Mouse (Mus musculus) heart, postnatal 36 days (tissue): ENCODE data around the gene Lgals3bp. TPM values are rescaled to one million over a fixed set of nuclear protein-coding genes. Genes with fewer than 3 reads are reported as not detected.
"Not testable (repeated sequence)": the region's sequence is repeated elsewhere in the genome, so short reads cannot be mapped to it uniquely, and the experiment has no call there.

ENCODE experiments used
- DNase-seq, 2 experiments: peaks; one replicate each; pipeline ENCODE4 v3.0.0; 2021 to 2022
- intact Hi-C: fragments of 180-260 bp; cut with DNase I; formaldehyde crosslinking; loops from one replicate; pipeline ENCODE4 v1.15.1; 2025
- total RNA-seq, 2 experiments: library from RNA; stranded (reverse); gene quantifications; 2 replicates each; pipeline ENCODE4 v1.2.3; 2021

The Lgals3bp gene
- total RNA-seq, 2 experiments from 2014 or later: 26.2 to 48.2 TPM

DNA sequence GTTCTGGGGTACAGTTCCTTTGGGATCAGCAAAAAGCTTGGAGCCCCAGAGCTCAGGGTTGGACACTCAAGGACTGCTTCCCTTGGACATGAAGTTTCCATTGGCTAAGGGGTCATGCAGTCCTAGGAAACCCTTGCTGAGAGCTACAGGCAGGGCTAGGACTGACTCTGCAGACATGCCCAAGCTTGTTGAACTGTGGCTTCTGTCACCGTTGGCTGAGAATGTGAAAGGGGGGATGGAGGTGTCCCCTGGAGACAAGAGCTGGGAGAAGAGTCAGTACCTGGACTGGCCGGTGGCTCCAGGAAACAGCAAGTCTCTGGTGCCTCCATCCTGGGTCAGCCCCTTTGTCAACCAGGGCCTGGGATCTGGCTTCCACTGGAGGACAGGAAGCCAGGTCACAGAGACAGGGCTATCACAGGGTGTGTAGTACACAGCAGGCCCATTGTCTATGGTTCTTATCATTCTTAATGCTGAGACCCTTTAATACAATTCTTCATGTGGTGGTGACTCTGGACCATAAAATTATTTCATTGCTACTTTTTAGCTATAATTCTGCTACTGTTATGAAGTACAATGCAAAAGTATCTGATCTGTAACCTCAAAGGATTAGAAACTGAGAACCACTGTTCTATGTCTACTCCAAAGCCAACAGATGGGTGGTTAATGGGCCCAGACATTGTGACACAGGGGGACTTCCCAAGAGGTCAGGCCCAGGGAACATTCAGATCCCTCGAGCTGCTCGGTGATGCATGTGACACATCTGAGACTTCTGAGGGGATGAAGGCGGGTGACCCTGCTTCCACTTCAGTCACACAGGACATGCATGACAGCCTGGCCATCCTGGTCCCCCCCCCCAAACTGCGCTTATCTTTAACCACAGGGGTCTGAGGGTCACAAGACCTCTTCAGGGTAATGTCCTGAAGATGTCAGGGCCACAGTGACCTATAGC is 2.3 kb upstream of the Lgals3bp start:
- DNase-seq: no peak
- intact Hi-C loops: no loop called here

DNA sequence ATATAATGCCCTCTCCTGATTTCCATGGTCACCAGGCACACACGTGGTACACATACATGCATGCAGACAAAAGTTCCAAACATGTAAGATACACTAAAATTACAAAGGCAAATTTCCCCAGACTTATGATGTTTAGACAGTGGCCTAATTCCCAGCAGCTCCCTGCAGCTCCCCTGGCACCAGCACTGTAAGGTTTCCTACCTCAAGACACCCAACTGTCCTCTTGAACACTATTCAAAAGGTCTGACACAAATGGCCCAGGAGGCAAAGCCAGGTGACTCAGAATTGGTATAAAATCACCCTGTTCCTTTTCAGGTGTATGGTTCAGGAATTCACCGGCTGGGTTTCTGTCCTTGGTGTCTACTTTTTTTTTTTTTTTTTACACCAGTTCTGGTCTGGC is 1.3 kb upstream of the Lgals3bp start:
- intact Hi-C loops: no loop called here
- no peak for DNase-seq

DNA sequence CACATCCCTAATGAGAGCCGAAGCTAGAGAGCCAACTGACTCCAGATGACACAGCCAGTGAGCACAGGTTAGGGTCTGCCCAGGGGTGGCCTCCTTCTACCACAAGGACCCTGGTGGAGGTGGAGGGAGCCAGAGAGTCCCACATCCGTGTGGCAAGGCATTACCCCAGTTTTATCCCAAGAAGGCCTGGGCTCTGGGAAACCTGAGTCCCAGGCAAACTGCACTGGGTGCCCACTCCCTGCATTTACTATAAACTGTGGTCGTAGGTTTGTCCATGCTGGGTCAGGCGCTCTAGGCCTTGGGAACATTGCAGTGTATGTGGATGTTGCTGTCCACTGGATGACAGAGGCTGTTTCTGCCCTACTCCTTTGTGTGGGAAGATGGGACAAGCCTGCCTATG is 697 bp downstream of the Lgals3bp start:
- intact Hi-C loops: no loop called here
- no peak for DNase-seq

DNA sequence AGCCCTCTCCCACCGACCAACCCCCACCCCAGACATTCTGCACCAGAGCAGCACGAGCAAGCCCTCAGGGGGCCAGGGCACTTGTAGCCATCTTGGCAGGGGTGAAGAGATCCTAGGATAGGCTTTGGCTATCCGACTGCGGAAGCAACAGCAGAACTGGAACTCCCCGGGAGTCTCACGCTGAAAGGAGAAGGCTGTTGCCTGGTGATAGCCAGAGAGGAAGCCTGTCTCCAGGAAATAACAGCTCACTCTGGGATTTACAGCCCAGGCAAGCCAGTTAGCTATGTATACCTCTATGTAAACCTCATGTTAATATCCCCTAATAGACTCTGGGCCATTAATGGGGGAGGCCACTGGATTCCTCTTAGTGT is 1.3 kb downstream of the Lgals3bp start:
- DNase-seq: peak; percentile 43 to 45
- intact Hi-C loops: no loop called here

DNA sequence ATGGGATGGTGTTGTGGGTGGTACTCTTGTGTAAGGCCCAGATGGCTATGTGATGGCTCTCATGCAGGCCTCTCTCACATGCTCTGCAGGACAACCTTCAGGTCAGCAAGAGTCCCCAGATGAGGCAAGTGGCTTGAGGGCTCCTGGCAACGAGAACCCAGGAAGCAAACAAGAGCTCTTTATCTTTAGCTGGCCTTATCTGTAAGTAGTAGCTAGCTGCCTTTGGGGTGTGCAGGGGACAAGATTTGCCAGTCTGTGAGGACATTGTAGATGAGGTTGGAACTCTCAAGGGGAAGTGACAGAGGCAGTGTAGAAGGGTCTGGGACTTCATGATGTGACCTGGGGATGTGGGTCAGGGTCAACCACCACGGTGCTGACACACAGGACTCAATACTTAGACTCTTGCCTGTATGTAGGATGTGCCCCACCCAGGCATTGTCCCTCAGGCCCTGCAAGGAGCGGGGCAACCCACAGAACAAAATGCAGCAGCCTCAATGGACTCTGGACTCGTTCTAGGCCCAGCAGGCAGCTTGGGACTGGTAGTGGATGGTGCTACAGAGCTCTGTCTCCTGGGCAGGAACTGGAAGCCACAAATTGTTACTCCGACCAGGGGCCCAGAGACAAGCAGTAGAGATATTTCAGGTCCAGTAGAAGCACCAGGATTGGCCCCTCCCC is 1.9 kb downstream of the Lgals3bp start:
- no peak for DNase-seq
- intact Hi-C loops: no loop called here

DNA sequence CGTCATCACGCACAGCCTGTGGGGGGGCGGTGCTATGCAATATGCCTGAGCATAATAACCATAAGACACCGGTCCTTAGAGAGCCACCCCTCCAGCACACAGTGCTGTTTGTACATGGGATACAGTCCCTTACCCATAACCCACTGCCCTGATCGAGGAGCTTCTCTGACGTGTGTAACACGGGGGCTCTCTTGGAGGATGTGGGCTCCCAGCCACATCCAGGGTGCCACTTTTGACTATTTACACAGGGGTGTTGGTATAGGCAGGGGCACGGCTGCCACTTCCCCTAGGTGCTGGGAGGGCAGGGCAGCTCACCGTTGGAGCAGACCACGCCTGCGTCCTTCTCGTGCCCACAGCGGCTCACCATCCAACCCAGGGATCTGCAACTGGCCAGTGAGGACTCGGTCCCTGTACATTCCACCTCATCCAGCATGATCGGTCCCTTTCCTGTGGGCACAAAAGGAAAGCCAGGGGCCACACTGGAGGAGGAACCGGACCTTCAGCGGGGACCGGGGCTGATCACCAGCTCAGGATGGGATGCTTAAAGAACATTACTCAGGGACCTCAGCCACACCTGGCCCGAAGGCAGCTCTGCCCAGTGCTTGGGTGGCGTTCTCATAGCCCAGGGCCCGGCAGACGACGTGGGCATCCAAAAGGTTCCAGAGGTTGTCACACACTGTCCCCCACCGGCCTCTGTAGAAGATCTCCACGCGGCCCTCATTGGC is 3.9 kb downstream of the Lgals3bp start:
- DNase-seq: no peak
- intact Hi-C loops: no loop called here

DNA sequence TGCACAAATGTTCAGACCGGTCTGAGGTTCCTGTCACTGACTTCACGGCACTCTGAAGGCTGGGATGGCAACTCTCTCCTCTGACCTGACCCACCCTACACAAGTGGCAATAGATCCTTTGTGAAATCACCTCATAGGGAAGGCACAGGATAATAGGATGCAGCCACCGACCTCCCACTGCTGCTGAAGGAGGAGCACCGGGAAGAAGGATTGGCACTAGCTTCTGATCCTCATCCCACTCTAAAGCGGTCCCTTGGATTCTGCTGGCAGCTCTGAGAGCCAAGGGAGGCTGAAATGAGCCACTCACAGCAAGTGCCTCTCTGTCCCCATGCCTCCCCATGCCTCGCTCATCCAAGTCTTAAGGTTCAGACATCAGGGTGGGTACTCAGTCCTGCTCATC is 7.4 kb downstream of the Lgals3bp start:
- DNase-seq: no peak
- intact Hi-C loops: no loop called here

DNA sequence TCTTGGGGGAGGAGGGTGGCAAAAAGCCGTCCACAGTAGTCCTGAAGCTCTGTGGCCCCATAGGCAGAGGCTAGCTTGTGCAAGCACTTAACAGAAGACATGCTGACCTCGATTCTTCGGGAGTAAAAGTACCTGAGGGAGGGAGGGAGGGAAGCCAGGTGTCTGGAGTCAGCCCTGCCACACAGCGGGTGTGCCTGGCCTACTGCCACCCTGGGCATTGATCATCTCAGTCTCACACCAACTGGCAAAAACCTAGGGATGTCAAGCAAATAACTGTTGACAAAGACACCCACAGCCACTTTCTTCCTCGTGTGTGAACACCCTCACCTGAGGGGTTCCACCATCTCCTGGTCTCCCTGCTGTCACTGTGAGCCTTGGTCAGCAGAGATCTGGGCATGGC is 7.9 kb downstream of the Lgals3bp start:
- intact Hi-C loops: no loop called here

DNA sequence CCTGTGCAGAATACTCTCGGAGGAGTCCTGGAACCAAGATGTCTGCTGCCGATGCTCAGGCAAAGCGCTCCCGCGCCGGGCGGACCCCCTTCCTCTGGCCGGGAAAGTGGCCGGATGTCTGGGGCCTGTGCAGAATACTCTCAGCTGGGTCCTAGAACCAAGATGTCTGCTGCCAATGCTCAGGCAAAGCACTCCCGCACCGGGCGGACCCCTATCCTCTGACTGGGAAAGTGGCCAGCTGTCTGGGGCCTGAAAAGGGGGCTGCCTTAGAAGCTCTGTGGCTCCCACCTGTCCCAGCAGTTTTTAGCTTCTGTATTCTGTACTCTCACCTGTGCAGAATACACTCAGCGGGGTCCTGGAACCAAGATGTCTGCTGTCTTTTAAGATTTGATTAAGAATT is 14.1 kb downstream of the Lgals3bp start:
- intact Hi-C loops, DNase-seq: not testable (repeated sequence)

More for the DNA sequence above, 7.9 kb downstream of the Lgals3bp start:
- no peak for DNase-seq

DNA sequence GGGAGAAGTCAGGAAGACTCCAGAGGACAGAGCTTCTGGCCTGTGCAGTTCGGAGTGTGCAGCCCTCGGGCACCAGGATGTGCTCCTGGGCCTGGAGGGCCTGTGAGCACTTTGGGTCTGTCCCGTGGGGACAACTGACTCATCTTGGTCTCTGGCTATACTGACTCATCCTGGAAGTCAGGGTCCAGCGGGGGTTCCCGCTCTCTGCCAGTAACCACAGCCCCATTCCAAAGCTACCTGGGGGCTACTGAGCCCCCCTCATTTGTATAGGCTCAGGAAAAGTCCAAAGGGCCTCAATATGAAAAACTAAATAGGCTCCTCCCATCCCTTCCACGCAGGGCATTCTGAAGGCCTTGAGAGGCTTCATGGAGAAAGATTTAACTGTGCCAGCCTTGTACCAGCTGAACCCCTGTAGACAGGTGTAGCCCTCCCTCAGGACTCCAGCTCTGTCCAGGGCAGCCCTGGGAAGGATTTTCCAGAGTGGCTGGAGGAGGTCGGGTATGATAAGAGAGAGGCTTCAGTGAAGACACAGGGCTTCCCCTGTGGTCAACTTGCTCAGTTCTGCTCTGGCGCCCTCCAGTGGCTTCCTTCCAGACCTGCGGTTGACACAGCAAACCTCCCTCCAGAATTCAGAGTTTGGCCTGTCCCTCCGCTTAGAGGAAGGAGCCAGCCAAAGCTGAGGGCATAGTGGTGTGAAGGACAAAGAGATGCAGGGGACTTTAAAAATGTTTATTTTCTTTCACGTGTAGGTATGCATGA is 22.5 kb downstream of the Lgals3bp start:
- intact Hi-C loops: loop anchor here (1.0 to 2.0 kb wide), 2 partner anchors 62 to 295 kb away; no protein-coding TSS in a partner anchor
- peak; percentile 87 to 91 for DNase-seq

DNA sequence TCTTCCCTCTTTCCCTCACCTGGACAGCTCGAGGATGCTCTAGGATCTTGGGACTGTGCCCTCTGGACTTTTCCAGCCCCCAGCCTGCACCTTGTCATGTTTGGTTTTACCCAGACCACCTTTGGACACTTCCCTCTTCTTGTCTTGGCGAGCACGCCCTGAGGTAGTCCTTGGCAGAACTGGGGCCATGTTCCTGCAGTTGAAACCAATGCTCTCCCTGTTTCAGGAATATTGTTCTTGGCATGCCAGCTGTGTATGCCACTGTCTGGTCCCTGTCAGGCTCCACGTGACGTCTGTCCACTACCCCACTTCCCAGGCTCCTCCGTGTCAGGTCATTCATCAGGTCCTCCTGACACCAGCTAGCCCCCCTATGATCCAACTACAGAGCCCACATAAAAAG is 23.2 kb downstream of the Lgals3bp start:
- intact Hi-C loops: loop anchor here (1.0 to 2.0 kb wide), 2 partner anchors 61 to 294 kb away; no protein-coding TSS in a partner anchor
- no peak for DNase-seq

DNA sequence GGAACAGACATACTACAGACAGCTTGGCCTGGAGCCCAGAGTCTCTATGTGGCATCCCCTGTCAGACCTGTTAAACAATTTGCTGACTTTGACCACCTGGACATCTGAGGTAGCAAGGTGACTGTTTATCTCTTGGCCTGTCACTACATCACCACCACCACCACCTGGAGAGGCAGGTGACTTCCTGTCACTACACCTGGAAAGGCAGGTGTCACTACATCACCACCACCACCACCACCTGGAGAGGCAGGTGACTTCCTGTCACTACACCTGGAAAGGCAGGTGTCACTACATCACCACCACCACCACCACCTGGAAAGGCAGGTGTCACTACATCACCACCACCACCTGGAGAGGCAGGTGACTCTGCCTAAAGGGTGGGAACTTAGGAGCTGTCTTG is 25.6 kb downstream of the Lgals3bp start:
- intact Hi-C loops, DNase-seq: not testable (repeated sequence)

DNA sequence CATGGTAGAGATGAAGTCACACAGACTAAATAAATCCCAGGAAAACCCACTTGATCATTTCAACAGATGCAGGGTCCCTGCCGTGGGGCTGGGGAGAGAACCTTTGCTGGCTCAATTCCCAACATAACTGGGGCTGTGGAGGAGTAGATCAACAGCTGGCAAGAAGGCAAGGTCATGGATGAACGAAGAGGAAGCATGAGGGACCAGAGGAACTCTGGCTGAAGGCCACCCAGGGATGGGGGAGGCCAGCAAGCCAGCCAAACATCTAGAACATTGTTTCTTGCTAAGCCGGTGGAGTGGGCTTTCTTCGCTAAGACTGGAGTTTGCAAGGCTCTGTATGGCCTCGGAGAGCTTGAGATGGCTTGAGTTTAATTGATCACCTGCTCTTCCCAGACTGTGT is 26.0 kb downstream of the Lgals3bp start:
- intact Hi-C loops: no loop called here
- no peak for DNase-seq

DNA sequence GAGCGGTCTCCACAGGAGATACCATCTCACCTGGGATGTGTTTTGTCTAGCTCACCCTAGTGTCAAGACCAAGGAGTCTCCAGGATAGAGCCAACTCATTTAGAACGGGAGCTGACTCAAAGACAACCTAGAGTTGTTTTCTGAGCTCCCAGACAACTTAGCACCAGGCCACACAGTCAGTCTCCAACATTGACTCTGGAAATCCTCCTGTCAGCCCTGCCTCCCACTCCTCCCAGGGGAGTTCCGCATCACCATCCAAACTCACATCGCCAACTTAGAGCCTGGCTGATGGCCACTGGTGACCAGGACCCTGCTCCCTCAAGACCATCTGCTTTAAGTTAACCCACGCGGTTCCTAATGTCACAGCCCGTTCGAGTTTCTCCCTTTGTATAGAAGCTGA is 26.4 kb downstream of the Lgals3bp start:
- intact Hi-C loops: no loop called here
- DNase-seq: no peak

DNA sequence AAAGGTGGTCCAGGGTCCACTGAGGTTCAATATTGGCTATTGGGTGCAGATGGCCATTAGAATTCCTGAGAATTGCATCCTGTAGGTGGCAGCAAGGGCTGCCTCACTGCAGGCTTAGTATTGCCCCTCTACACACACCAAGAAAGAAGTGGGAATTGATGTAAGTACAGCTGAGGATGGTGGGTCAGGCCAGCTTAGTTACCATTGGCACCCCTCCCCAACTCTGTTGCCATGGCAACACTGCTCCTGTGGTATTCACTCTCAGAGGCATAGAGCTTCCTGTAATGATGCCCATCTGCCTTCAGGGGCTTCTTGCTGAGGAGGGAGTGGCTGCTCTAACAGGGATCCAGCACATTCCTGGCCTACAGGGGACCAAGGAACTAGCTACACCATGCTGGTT is 26.9 kb downstream of the Lgals3bp start:
- no peak for DNase-seq
- intact Hi-C loops: no loop called here

DNA sequence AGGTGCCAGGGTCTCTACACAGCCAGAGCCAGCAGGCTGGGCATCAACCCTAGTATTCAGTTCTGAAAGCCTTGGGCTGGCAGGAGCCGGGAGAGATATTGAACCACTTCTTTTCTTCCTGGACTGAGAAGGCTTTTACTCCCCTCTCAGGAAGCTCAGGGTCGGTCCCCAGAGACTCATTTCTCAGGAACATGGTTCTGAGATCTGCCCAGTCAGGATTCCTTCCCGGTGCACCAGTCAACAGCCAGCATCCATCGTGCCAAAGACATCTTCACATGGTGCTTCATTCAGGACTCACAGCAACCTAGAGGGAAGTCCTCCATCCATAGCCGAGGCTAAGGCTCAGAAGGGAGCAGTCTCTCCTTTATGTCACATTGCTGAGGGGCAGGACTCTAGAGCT is 27.4 kb downstream of the Lgals3bp start:
- intact Hi-C loops: no loop called here
- no peak for DNase-seq

DNA sequence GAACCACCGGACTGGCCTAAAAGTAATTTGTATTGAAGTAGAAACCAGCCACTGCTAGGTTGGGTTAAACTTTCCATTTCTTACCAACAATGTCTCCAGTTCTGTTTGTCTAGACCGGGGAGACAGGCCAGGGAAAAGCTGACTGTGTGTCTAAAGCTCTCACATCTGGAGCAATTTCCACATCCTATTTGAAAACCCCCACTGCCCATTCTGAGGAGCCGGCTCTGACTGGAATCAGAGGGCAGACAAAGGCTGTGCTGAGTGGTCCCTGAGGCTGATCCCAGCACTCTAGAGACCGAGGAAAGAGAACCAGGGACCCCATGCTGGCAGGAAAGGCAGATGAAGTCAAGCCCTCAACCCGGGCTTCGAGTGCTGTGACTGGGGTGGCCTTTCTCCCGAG is 29.3 kb downstream of the Lgals3bp start:
- intact Hi-C loops: no loop called here
- no peak for DNase-seq

DNA sequence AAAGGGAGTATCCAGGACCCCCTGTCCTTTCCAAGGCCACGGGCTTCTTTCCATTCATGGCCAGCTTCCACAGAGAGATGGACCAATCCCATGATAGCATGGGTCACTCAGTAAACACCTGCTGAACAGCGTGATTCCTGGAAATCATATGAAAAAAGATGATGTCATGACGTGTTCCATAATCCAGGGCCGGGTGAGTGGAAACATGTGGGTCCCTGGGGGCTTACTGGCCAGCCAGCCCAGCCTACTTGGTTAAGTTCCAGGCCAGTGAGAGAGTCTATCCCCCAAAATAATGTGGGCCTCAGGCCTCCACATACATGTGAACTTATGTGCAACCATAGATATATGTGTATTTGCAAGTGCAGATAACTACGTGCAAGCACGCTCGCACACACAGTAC is 30.0 kb downstream of the Lgals3bp start:
- intact Hi-C loops: no loop called here
- DNase-seq: no peak

DNA sequence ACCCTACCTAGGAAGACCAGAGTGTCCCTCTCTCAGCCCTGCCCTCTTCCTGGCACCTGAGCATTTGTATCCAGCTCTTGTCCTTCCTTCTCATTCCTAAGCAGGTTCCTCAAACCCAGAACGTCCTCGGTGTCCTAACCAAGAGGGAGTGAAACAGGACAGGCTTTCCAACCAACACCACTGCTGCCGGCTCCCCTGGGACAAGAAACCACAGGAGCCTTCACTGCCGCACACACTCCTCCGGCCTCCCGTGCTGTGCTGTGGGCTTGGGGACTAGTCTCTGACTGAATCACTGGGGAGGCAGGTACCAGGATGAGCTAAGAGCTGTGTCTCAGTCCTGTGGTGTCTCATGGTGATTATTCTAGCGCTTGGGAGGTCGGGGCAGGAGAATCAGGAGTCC is 32.2 kb downstream of the Lgals3bp start:
- intact Hi-C loops: no loop called here
- no peak for DNase-seq

DNA sequence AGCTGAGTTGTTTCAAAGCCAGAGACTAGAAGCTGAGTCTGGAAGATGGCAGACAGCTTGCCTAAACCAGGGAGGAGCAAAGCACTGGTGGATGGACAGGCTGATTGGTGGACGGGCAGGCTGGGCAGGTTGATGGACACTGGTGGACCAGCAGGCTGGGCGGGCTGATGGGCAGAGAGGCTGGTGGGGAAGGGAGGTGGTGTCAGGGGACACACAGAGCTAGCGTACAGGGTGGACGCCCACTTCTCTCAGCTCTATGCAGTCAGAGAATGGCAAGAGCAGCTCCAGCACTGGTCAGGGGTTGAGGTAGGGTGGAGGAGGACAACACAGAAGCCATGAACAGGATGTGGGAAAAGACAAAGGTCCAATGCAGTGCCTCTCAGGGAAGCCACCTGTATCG is 32.6 kb downstream of the Lgals3bp start:
- intact Hi-C loops: no loop called here

DNA sequence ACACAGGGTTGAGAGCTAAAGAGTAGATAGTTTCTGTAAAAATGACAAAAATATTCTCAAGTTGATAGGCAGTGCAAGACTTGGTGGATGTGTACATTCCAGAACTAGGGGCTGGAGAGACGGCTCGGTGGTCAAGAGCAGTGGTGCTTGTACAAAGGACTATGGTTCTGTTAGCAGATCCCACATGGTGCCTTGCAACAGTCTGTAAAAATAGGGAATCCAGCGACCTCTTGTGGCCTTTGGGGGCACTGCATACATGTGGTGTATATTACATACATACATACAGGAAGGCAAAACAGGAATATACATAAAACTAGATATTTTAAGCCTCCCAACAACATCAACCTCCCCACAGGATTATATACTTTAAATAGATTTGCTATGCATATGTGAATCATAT is 33.6 kb downstream of the Lgals3bp start:
- no peak for DNase-seq
- intact Hi-C loops: no loop called here

More for the DNA sequence above, 32.6 kb downstream of the Lgals3bp start:
- DNase-seq: no peak
